Mouse (Mus musculus): ENCODE data around the gene Smpd2. TPM values are rescaled to one million over a fixed set of nuclear protein-coding genes. Genes with fewer than 3 reads are reported as not detected.

Gene Smpd2
- total RNA-seq, 4 experiments from 2014 or later, result 21.8 to 40.9 (median 32.5) TPM

GRCm38 (mm10) chr10:41486506-41487170 lies 3.5 kb downstream of the Smpd2 start:
- DNase-seq, result no peak

DNA sequence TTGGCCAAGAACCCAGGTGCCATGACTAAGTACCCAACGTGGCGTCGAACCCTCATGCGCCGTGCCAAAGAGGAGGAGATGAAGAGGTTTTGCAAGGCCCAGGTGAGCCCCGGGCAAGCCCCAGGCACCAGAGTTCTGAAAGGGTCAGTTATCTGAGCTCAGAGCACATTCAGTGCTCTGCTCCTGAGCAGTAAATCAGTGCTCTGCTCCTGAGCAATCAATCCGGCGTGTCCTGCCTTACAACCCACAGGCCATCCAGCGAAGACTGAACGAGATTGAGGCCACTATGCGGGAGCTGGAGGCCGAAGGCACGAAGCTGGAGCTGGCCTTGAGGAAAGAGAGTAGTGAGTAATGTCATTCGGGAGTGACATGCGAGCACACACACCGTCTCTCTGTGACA lies 4.4 kb downstream of the Smpd2 start:
- DNase-seq, result no peak

- DNase-seq, result no peak
These were observed 7.7 kb downstream of the Smpd2 start for GRCm38 (mm10) chr10:41482446-41482845.

GRCm38 (mm10) chr10:41480938-41481880 lies 9.0 kb downstream of the Smpd2 start:
- no peak for DNase-seq

- no peak for DNase-seq
These were observed 10.2 kb downstream of the Smpd2 start for GRCm38 (mm10) chr10:41479961-41480360.

GRCm38 (mm10) chr10:41477278-41478181 lies 12.6 kb downstream of the Smpd2 start:
- DNase-seq, result peak; percentile 35

- no peak for DNase-seq
These were observed 13.2 kb downstream of the Smpd2 start for GRCm38 (mm10) chr10:41477018-41477277.

GRCm38 (mm10) chr10:41476171-41477017 lies 13.8 kb downstream of the Smpd2 start, which contains the start of gene Mical1:
TSS of gene Mical1 (plus strand) at chr10:41476314.
- DNase-seq, result no peak

DNA sequence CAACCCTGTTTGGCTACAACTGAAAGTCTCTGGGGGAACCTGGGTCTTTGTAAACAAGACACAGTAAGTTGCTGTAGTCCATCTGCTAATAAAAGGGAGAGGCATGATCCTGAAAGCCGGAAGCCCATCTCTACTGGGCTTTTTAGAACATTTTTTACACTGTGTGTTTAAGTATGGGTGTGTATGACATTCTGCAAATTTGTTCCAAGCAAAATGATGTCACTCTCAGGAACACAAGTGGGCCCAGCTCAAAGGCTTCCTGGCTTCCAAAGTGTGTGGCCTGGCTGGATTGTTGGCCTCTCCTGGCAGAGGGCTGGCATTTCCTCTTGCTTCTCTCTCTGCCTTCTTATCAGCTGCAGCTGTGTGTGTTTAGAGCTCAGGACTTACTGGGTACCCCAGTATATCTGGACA lies 15.2 kb downstream of the Smpd2 start:
- no peak for DNase-seq

DNA sequence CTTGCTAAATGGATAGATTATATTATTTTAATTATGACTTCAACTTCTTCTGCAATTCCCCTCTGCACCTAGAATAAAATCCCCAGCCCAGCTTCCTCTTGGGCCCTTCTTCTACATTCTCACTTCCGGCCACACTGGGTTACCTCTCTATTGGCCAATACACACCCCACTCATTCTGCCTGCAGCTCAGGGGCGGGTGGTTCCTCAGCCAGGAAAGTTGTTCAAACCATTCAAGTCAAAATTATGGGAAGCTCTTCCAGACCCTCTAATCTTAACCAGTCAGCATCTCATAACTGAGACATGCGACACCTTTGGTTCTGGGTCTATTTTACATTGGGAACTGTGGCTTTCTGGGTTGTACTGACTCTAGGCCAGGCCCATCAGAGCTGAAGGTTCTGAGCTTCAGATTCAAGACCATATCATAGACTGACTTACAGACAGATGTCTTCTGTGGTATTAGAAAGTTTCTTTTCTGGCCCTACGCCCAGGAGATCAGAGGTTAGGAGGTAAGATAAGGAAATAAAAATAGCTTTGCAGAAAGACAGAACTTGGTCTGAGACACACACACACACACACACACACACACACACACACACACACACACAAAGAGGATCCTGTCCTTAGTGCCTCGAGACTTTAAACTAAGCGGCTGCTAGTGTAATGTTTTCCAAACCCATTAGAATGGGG lies 16.2 kb downstream of the Smpd2 start:
- no peak for DNase-seq

DNA sequence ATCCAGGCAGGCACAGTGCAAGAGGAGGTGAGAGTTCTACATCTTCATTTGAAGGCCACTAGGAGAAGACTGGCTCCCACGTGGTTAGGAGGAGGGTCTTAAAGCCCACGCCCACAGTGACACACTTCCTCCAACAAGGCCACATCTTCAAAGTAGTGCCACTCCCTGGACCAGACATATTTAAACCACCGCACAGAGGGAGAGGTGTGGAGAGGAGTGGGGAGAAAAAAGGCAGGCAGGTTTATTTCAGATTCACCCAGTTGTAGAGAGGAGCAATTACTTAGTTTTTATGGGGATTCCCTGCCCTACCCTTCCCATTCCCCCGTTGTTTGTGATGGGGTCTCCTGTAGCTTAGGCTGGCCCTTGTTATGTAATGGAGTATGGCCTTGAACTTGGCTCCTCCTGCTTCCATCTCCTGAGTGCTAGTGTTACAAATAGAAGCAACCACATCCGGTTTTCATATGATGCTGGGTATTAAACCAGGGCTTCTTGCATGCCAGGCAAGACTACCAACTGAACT lies 17.1 kb downstream of the Smpd2 start:
- no peak for DNase-seq

- DNase-seq, result no peak
These were observed 17.6 kb downstream of the Smpd2 start for GRCm38 (mm10) chr10:41472534-41472933.

GRCm38 (mm10) chr10:41470693-41471092 lies 19.5 kb downstream of the Smpd2 start:
- DNase-seq, result no peak

DNA sequence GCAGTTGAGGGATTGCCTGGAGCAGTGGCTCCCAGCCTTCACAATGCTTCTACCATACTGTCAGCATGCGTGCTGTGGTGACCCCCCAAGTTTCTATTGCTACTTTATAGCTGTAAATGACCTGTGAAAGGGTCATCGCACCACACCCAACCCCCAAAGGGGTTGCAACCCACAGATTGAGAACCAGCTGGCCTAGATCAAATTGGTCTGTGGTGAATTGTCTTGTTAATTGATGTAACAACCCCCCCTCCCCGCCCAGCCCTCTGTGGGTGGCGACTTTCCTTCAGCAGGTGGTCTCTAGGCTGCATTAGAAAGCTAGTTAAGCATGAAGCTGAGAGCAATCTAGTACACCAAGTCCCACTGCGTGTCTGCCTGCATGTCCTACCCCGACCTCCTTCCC lies 22.8 kb downstream of the Smpd2 start:
- DNase-seq, result no peak

DNA sequence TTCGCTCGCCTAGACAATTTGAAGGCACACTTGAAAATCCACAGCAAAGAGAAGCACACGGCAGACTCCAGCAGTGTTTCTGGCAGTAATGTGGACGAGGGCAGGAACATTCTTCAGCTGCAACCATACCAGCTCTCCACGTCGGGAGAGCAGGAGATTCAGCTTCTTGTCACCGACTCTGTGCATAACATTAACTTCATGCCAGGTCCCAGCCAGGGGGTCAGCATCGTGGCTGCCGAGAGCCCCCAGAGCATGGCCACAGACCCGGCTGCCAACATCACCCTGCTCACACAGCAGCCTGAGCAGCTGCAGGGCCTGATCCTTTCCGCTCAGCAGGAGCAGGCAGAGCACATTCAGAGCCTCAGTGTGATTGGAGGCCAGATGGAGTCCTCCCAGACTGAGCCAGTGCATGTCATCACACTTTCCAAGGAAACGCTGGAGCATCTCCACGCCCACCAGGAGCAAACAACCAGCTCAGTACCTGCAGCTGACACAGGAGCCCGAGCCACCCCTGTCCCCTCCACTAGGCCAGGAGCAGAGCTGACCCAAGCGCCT lies 25.7 kb downstream of the Smpd2 start:
- DNase-seq, result no peak

DNA sequence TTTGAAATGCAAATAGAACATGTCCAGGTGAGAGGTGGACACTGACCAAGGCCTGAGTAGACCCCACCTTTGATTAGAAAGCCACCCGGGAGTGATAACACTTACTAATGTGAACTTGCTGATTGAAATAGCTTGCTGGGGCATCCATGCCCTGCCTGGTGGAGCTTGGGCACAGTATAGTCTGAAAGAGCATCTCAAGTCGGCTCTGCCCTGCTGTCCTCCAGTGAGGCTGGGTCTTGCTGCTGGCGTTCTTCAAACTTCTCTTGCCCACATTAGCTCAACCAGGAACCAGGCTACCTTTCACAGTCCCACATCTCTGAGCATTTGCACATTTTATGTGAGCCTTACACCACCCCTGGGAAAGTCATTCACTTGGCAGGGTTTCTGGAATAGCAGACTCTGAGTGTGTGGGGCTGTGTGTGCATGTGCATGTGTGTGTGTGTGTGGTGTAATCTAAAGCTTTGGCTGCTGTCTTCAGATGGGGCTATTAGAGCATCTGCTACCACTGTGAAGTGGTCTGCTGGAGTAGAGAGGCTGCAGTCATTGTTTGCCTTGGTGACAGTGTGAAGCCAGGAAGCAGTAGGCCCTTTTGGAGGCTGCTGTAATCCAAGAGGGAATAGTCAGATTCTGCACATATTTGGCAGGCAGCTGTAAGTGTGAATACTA lies 29.0 kb downstream of the Smpd2 start:
- DNase-seq, result no peak

DNA sequence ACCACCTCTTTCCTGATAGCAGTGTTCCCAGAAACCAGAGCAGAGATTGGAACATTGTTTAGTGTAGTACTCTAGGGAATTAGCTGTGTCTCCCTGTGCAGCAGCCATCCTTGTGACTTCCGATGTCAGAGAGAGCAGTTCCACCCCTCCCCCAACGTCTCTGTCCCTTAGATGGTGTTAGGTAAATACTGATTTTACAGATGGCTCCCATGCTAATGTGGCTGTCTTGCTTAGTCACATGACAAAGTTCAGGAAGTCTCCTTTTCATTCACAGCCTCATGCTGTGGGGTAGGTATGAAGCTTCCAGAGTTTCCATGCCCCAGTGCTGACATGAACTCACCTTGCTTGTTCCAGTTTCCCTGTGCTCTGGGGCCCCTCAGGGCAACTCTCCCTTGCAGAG lies 29.7 kb downstream of the Smpd2 start:
- DNase-seq, result no peak

- DNase-seq, result no peak
These were observed 30.2 kb downstream of the Smpd2 start for GRCm38 (mm10) chr10:41459990-41460389.

DNA sequence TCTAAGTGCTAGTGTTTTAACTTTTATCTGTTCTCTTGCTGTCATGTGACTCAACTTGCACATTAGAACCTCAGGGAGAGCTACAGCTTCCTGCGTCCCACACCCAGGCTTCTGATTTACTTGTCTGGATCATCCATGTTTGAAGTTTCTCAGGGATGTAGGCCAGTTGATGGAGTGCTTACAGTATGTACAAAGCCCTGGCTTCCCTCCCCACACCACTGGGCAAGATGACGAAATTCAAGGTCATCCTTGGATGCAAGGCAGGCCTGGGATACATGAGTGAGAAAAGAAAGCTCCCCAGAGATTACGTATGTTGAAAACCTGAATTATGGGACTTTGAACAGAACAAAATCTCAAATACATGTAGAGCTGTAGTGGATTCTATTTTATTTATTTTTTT lies 37.4 kb downstream of the Smpd2 start:
- no peak for DNase-seq

- DNase-seq, result no peak
These were observed 38.5 kb downstream of the Smpd2 start for GRCm38 (mm10) chr10:41451656-41452055.

All from adrenal gland, adult 8-10 months (tissue).